Mouse (Mus musculus): Measurements from ENCODE around the gene Cacna1d. TPM values are rescaled to one million over a fixed set of nuclear protein-coding genes. Genes with fewer than 3 reads are reported as not detected.

Cacna1d gene
- polyA plus RNA-seq, 1 experiment, result not detected

DNA sequence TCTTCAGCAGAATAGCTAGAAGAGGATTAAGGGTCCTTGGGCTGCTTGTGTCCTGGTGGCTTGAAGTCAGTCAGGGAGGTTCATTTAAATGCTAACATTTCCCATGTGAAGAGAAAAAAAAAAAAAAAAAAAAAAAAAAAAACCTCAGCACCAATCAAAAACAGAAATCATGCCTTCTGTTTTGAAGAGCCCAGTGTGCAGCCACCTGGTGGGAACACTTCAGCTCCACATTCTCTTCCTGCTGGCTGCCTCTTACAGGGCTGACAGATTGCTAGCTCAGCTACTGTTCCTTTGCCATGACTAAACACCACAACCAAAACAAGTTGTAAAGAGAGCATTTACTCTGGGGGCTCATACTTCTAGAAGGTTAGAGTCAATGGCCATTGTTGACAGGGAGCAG, 283.1 kb downstream of the Cacna1d start:
- H3K27me3 ChIP-seq (ENCODE audit: control insufficient read depth, insufficient read depth, insufficient read length), result no peaks in the 10 kb centered on the region
- no peak overlapping the region for H3K4me3 ChIP-seq (ENCODE audit: insufficient read depth, poor library complexity, severe bottlenecking)
- no peak overlapping the region for H3ac ChIP-seq (ENCODE audit: control insufficient read depth, insufficient read length, low read depth)
- TF ChIP-seq FOSL1 (IDR thresholded peaks at IDR 0.05; ENCODE audit: insufficient read depth, low read length, poor library complexity, severe bottlenecking), result no peak
- no peak for TF ChIP-seq MYOG (IDR thresholded peaks at IDR 0.05; ENCODE audit: control insufficient read depth, extremely low read depth, insufficient read length)
- TF ChIP-seq CEBPB (IDR thresholded peaks at IDR 0.05; ENCODE audit: low read depth), result no peak
- no peak for TF ChIP-seq MYOD1 (IDR thresholded peaks at IDR 0.05; ENCODE audit: control insufficient read depth, insufficient read length, low read depth)
- no peak for TF ChIP-seq CTCF (IDR thresholded peaks at IDR 0.05; ENCODE audit: control insufficient read depth, insufficient read depth, insufficient read length)
- TF ChIP-seq USF1 (IDR thresholded peaks at IDR 0.05; ENCODE audit: low read depth), result no peak
- no peak for TF ChIP-seq MAX (IDR thresholded peaks at IDR 0.05)
- no peaks in the 10 kb centered on the region for H3K36me3 ChIP-seq (ENCODE audit: control insufficient read depth, insufficient read depth)
- no peaks in the 10 kb centered on the region for H3K79me3 ChIP-seq (ENCODE audit: low read depth)
- H3K79me2 ChIP-seq (ENCODE audit: control insufficient read depth, insufficient read depth), result no peaks in the 10 kb centered on the region

DNA sequence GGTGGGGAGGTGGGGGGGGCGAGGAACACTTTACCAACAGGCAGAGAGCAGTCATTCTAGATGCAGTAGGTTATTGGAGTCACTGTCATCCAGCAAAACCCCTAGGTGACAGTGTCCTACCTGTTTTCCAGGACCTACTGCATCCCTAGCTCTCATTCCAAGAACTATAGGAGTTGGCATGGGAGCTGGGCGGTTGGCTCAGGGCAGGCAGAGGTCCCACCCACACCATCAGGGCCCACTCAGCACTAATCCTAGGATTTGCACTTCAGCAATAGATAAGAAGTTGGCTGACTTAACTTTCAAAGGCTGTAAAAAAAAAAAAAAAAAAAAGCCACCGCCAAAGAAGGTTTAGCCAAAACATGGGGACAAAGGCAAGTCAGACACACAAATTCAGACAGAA, 285.4 kb downstream of the Cacna1d start:
- H3ac ChIP-seq (ENCODE audit: control insufficient read depth, insufficient read length, low read depth), result no peak overlapping the region
- H3K79me3 ChIP-seq (ENCODE audit: low read depth), result no peaks in the 10 kb centered on the region
- no peaks in the 10 kb centered on the region for H3K27me3 ChIP-seq (ENCODE audit: control insufficient read depth, insufficient read depth, insufficient read length)
- no peaks in the 10 kb centered on the region for H3K36me3 ChIP-seq (ENCODE audit: control insufficient read depth, insufficient read depth)
- TF ChIP-seq MAX (IDR thresholded peaks at IDR 0.05) (no peak), FOSL1 (IDR thresholded peaks at IDR 0.05; ENCODE audit: insufficient read depth, low read length, poor library complexity, severe bottlenecking) (no peak), CTCF (IDR thresholded peaks at IDR 0.05; ENCODE audit: control insufficient read depth, insufficient read depth, insufficient read length) (no peak), MYOG (IDR thresholded peaks at IDR 0.05; ENCODE audit: control insufficient read depth, extremely low read depth, insufficient read length) (no peak), MYOD1 (IDR thresholded peaks at IDR 0.05; ENCODE audit: control insufficient read depth, insufficient read length, low read depth) (no peak), USF1 (IDR thresholded peaks at IDR 0.05; ENCODE audit: low read depth) (no peak), CEBPB (IDR thresholded peaks at IDR 0.05; ENCODE audit: low read depth) (no peak)
- no peak overlapping the region for H3K4me3 ChIP-seq (ENCODE audit: insufficient read depth, poor library complexity, severe bottlenecking)
- no peaks in the 10 kb centered on the region for H3K79me2 ChIP-seq (ENCODE audit: control insufficient read depth, insufficient read depth)

DNA sequence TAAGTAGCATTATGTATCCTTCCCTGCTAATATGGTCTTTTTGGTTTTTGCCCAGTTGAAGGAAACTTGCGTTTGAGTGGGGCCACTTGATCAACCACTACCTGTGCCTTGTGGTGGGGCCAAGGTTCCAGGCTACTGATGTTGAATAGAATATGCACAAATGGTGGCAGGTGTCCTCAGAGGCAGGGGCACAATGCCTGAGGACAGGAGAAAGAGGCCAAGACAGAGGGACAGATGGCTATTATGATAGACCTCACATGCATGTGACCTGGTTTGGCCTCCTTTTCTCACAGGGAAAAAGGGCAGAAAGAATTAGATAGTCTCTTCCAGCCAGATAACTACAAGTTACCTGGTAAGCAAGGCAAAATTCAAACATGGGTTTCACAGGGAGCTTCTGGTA, 286.7 kb downstream of the Cacna1d start:
- Histone ChIP-seq H3K79me2 (ENCODE audit: control insufficient read depth, insufficient read depth) (no peaks in the 10 kb centered on the region), H3K79me3 (ENCODE audit: low read depth) (no peaks in the 10 kb centered on the region), H3K4me3 (ENCODE audit: insufficient read depth, poor library complexity, severe bottlenecking) (no peak overlapping the region), H3ac (ENCODE audit: control insufficient read depth, insufficient read length, low read depth) (no peak overlapping the region), H3K27me3 (ENCODE audit: control insufficient read depth, insufficient read depth, insufficient read length) (no peaks in the 10 kb centered on the region), H3K36me3 (ENCODE audit: control insufficient read depth, insufficient read depth) (no peaks in the 10 kb centered on the region)
- TF ChIP-seq MAX (IDR thresholded peaks at IDR 0.05), result no peak
- TF ChIP-seq FOSL1 (IDR thresholded peaks at IDR 0.05; ENCODE audit: insufficient read depth, low read length, poor library complexity, severe bottlenecking), result no peak

DNA sequence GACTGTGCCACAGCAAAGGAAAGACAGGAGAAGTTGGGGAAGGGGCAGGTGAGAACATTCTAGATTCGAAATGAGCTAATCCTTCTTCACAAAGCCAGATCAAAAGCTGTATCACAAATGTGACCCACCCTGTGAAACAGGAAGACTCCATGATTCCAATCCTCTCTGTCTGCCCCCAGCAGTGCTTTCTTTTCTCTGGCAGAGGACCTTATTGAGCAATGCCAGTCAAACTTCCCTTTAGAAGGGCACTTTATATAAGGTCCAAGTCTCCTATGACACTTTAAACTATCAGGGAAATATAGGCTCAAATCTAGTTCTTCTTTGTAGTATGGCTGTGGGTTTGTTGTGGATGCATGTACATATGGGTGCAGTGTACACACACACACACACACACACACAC, 290.9 kb downstream of the Cacna1d start:
- H3K79me2 ChIP-seq (ENCODE audit: control insufficient read depth, insufficient read depth), result no peaks in the 10 kb centered on the region
- no peaks in the 10 kb centered on the region for H3K27me3 ChIP-seq (ENCODE audit: control insufficient read depth, insufficient read depth, insufficient read length)
- no peak overlapping the region for H3K4me3 ChIP-seq (ENCODE audit: insufficient read depth, poor library complexity, severe bottlenecking)
- H3K79me3 ChIP-seq (ENCODE audit: low read depth), result no peaks in the 10 kb centered on the region
- no peaks in the 10 kb centered on the region for H3K36me3 ChIP-seq (ENCODE audit: control insufficient read depth, insufficient read depth)
- no peak overlapping the region for H3ac ChIP-seq (ENCODE audit: control insufficient read depth, insufficient read length, low read depth)
- TF ChIP-seq FOSL1 (IDR thresholded peaks at IDR 0.05; ENCODE audit: insufficient read depth, low read length, poor library complexity, severe bottlenecking), result no peak
- no peak for TF ChIP-seq MYOG (IDR thresholded peaks at IDR 0.05; ENCODE audit: control insufficient read depth, extremely low read depth, insufficient read length)
- no peak for TF ChIP-seq MAX (IDR thresholded peaks at IDR 0.05)
- no peak for TF ChIP-seq CEBPB (IDR thresholded peaks at IDR 0.05; ENCODE audit: low read depth)
- TF ChIP-seq USF1 (IDR thresholded peaks at IDR 0.05; ENCODE audit: low read depth), result no peak
- no peak for TF ChIP-seq CTCF (IDR thresholded peaks at IDR 0.05; ENCODE audit: control insufficient read depth, insufficient read depth, insufficient read length)
- no peak for TF ChIP-seq MYOD1 (IDR thresholded peaks at IDR 0.05; ENCODE audit: control insufficient read depth, insufficient read length, low read depth)

DNA sequence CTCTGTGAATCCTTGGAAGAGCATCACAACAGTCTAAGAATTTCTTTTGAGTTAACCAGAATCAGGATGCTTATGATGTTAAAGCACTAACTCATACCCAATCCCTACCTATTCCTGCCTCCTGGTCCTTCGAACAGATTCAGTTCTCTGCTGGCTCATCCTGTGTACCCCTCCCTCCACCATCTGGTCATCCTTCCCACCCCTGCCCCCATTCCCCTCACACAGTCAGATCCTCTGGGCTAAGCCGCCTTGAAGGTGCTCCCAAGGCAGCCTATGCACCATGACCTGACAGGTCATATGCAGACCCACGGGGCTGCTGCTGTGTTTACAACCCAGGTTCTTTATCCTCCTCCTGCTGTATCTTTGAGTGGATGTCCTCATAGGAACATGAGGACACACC, 292.4 kb downstream of the Cacna1d start:
- Histone ChIP-seq H3K79me3 (ENCODE audit: low read depth) (no peaks in the 10 kb centered on the region), H3K36me3 (ENCODE audit: control insufficient read depth, insufficient read depth) (no peaks in the 10 kb centered on the region)
- TF ChIP-seq USF1 (IDR thresholded peaks at IDR 0.05; ENCODE audit: low read depth), result no peak

DNA sequence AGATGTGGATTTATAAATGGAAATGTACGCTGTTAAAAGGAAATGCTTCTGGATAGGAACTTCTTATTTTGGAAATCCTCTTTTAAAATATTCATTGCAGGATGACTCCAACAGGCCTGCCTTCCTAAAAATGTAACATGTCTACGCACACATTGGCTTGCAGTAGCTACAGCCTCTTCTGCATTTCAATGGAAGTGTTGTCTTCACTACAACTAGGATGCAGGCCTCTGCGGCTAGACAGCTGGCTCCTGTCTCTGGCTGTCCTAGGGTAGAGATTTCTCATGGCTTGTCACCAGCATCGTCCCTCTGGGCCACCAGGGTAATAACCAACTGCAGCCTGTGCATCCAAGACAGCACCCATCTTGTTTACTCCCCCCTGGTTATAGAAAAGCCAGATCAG, 293.1 kb downstream of the Cacna1d start:
- H3K79me3 ChIP-seq (ENCODE audit: low read depth), result no peaks in the 10 kb centered on the region
- no peak overlapping the region for H3ac ChIP-seq (ENCODE audit: control insufficient read depth, insufficient read length, low read depth)
- no peaks in the 10 kb centered on the region for H3K27me3 ChIP-seq (ENCODE audit: control insufficient read depth, insufficient read depth, insufficient read length)
- no peaks in the 10 kb centered on the region for H3K79me2 ChIP-seq (ENCODE audit: control insufficient read depth, insufficient read depth)
- H3K4me3 ChIP-seq (ENCODE audit: insufficient read depth, poor library complexity, severe bottlenecking), result no peak overlapping the region
- H3K36me3 ChIP-seq (ENCODE audit: control insufficient read depth, insufficient read depth), result no peaks in the 10 kb centered on the region
- TF ChIP-seq MYOG (IDR thresholded peaks at IDR 0.05; ENCODE audit: control insufficient read depth, extremely low read depth, insufficient read length) (no peak), CEBPB (IDR thresholded peaks at IDR 0.05; ENCODE audit: low read depth) (no peak), CTCF (IDR thresholded peaks at IDR 0.05; ENCODE audit: control insufficient read depth, insufficient read depth, insufficient read length) (no peak), USF1 (IDR thresholded peaks at IDR 0.05; ENCODE audit: low read depth) (no peak), MYOD1 (IDR thresholded peaks at IDR 0.05; ENCODE audit: control insufficient read depth, insufficient read length, low read depth) (no peak), FOSL1 (IDR thresholded peaks at IDR 0.05; ENCODE audit: insufficient read depth, low read length, poor library complexity, severe bottlenecking) (no peak), MAX (IDR thresholded peaks at IDR 0.05) (no peak)

More for the DNA sequence above, 292.4 kb downstream of the Cacna1d start:
- H3ac ChIP-seq (ENCODE audit: control insufficient read depth, insufficient read length, low read depth), result no peak overlapping the region
- no peaks in the 10 kb centered on the region for H3K27me3 ChIP-seq (ENCODE audit: control insufficient read depth, insufficient read depth, insufficient read length)
- no peaks in the 10 kb centered on the region for H3K79me2 ChIP-seq (ENCODE audit: control insufficient read depth, insufficient read depth)
- no peak overlapping the region for H3K4me3 ChIP-seq (ENCODE audit: insufficient read depth, poor library complexity, severe bottlenecking)
